Mouse (Mus musculus) erythroblast, embryonic 14.5 days (primary cell): ENCODE results near the gene Arih2.

Source experiments
- GATA1 ChIP-seq: IDR thresholded peaks from 2 replicates; pipeline ENCODE4 v1.6.1; 2012; ENCODE audit warnings: low read length, inconsistent platforms, mixed read lengths
- TAL1 ChIP-seq: IDR thresholded peaks from 3 replicates; pipeline ENCODE4 v1.6.1; 2012; ENCODE audit warnings: low read length, inconsistent platforms, mixed read lengths

DNA sequence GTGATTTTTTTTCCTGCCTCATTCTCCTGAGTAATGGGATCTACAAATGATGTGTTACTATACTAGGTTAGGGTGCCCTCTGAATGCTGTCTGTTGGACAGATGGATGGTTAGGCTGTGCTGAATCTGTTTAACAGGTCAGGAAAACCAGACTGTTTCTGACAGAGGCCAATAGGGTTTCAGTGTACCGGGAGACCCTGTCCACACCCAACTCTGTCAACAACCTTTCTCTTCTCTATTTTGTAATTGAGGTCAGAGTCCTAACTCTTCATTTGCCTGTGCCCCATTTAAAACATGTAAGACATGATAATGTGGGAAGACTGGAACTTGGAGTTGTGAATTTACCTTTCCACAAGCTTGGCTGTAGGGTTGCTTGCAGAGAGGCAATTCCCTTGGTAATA is 40.8 kb upstream of the Arih2 start:
- no peak for TF ChIP-seq GATA1
- TF ChIP-seq TAL1: no peak
